Mouse (Mus musculus) limb, embryonic 15.5 days (tissue): ENCODE measurements around the gene Plcb3. TPM values are rescaled to one million over a fixed set of nuclear protein-coding genes. Genes with fewer than 3 reads are reported as not detected.

Source experiments
- ATAC-seq: fragments of 200-750 bp; cut with Nextera tagmentation; 2 replicates; pipeline ENCODE4 v1.8.0; 2017; ENCODE audit warnings: low read depth, moderate TSS enrichment; ENCODE audit not compliant: insufficient number of reproducible peaks, low FRiP score, low TSS enrichment
- H3K27ac ChIP-seq: fragments of 300-500 bp; sonication (generic); 2 replicates; pipeline ENCODE4 v1.5.1; 2015; ENCODE audit warnings: moderate library complexity, mild to moderate bottlenecking, inconsistent platforms
- H3K27me3 ChIP-seq: fragments of 300-500 bp; sonication (generic); 2 replicates; pipeline ENCODE4 v1.6.1; 2015; ENCODE audit warnings: inconsistent platforms
- H3K36me3 ChIP-seq: fragments of 300-500 bp; sonication (generic); 2 replicates; pipeline ENCODE4 v1.6.1; 2015; ENCODE audit warnings: inconsistent platforms
- H3K4me1 ChIP-seq: fragments of 300-500 bp; sonication (generic); 2 replicates; pipeline ENCODE4 v1.6.1; 2015; ENCODE audit warnings: inconsistent platforms
- H3K4me2 ChIP-seq: fragments of 300-500 bp; sonication (generic); 2 replicates; pipeline ENCODE4 v1.6.1; 2015; ENCODE audit warnings: mild to moderate bottlenecking, inconsistent platforms
- H3K4me3 ChIP-seq: fragments of 300-500 bp; sonication (generic); 2 replicates; pipeline ENCODE4 v1.5.1; 2015; ENCODE audit warnings: mild to moderate bottlenecking, inconsistent platforms
- H3K9ac ChIP-seq: fragments of 300-500 bp; sonication (generic); 2 replicates; pipeline ENCODE4 v1.6.1; 2015; ENCODE audit warnings: inconsistent platforms
- H3K9me3 ChIP-seq: fragments of 300-500 bp; sonication (generic); 2 replicates; pipeline ENCODE4 v1.6.1; 2016; ENCODE audit warnings: inconsistent platforms
- WGBS: fragments of 180-500 bp; shearing (Covaris S2); methylation state at CpG from one replicate; pipeline ENCODE4 v1.1.7; 2015; 5-methylcytosine and 5-hydroxymethylcytosine counted together
- polyA plus RNA-seq: library from polyadenylated mRNA; unstranded; fragments of >200 nt; fragmentation: Nextera tagmentation; extraction: Ambion mirVana; gene quantifications from 2 replicates; pipeline ENCODE4 v1.2.1, GENCODE M21; 2015

Plcb3 gene
- polyA plus RNA-seq, 1 experiment from 2014 or later = 50.5 TPM

DNA sequence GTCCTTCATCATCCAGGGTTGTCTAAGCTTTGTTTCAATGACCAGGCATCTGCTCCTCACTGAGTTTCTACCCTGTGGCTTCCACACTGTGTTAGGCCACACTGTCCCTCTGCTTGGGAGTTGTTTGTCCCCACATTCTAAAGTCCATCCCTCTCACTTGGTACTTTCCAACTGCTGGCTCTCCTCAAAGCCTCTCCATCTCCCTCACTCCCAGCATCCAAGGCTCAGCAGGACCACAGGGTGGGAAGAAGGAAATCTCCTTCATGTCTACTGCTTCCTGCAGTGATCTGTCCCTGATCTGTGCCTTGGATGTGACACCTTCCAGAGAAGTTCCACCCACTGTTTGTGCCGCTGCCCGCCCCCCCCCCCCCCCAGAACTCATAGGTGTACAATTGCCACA, 45.3 kb downstream of the Plcb3 start:
- ATAC-seq = no peak
- Histone ChIP-seq H3K4me1 (peaks cover 24% of the 10 kb centered on the region), H3K27ac (no peak overlapping the region), H3K27me3 (peaks cover 95% of the 10 kb centered on the region), H3K4me3 (no peak overlapping the region), H3K36me3 (no peaks in the 10 kb centered on the region), H3K4me2 (no peak overlapping the region), H3K9ac (no peak overlapping the region), H3K9me3 (no peaks in the 10 kb centered on the region)
- WGBS = 17% methylated on average over 2 of the region's 2 CpGs

DNA sequence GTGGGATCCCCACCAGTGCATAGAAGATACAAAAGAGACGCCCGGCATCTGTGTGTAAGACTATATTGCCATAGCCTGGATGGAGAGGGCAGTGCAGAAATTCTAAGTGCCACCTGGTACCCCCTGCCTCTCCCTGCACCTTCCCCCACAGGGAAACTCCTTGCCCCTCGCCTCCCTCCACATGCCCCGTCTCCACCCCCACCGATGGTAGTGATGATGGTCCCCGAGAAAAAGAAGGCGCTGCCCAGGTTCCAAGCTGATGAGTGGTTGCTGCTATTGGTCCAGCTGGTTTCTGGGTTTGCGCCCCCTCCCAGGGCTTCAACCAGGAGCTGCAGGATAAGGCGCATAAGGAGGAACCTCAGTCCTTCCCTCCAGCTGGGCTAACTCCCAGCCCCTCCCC, 48.2 kb downstream of the Plcb3 start:
- no peak for ATAC-seq
- no peaks in the 10 kb centered on the region for H3K36me3 ChIP-seq
- WGBS = 13% methylated on average over 9 of the region's 9 CpGs
- H3K9ac ChIP-seq = no peak overlapping the region
- H3K4me2 ChIP-seq = 0 out of 2 replicates have a peak overlapping the region, but pooled peaks have one; percentile 32
- peak overlapping the region; percentile 19 for H3K4me3 ChIP-seq
- no peak overlapping the region for H3K27ac ChIP-seq
- peaks cover 94% of the 10 kb centered on the region for H3K27me3 ChIP-seq
- H3K4me1 ChIP-seq = peaks cover 25% of the 10 kb centered on the region
- H3K9me3 ChIP-seq = no peaks in the 10 kb centered on the region

DNA sequence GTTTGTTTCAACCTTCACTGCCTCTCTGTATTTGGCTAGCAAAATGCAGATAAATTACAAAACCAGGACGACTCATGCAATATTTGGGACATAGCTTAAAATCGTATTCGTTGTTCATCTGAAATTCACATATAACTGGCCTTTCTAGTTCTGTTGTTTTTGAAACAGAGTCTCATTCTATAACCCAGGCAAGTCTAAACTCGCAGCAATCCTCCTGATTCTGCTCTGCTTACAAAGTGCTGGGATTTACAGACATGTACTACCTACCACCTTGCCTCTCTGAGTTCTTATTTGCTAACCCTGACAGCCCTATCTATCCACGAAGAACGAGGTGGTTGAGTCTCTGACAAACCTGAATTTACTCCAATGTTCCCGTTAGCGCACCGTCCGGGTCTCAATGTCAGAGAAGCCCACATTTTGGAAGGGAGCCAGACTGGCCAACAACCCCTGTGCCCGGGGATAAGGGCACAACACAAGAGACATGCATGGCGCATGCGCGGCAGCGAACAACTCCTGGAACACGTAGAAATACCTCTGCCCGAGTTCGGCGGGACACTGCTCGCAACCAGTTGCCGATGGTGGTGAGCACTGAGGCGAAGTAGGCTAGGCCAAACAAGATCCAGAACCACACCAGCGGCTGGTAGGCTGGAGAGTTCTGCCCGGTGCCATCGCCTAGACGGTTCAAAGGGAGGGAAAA, 49.6 kb downstream of the Plcb3 start:
- 13% methylated on average over 26 of the region's 26 CpGs for WGBS
- no peak for ATAC-seq
- H3K27me3 ChIP-seq = peaks cover 87% of the 10 kb centered on the region
- no peaks in the 10 kb centered on the region for H3K9me3 ChIP-seq
- no peaks in the 10 kb centered on the region for H3K36me3 ChIP-seq
- H3K4me1 ChIP-seq = peaks cover 32% of the 10 kb centered on the region
- H3K9ac ChIP-seq = no peak overlapping the region
- peak overlapping the region; percentile 65 for H3K27ac ChIP-seq
- H3K4me2 ChIP-seq = peak overlapping the region; percentile 32
- peak overlapping the region; percentile 19 for H3K4me3 ChIP-seq

DNA sequence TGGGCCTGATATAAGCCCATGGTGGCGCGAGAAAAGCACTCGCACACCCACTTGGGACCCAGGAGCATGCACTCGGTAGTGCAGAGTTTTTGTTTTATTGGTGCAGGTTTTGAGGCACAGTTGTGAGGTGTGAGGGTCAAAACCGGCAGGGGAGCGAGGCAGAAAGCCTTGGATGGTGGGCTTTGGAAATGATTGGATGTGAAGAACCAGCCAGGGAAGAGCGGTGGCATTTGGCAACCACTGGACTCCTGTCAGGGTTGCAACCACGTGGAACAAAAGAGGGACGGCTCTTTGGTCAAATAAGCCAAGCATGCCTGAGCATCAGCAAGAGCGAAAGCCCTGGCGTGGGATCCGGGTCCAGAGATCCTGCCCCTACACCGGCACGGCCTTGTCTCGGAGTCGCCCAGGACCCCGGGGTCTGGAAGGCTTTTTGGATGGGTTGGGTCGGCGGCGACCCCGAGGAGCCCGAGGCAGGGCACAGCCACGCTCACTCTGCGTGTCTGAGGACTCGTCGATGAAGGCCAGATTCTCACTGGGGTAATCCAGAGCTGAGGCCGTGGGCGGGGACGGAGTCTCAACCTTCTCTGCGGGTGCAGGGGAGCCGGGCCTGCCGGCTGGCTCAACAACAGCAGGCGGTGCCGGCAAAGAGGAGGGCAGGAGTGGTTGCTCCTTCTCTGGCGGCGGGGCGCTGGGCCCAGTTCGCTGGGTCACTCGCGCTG, 50.5 kb downstream of the Plcb3 start:
- peak overlapping the region; percentile 43 for H3K4me2 ChIP-seq
- H3K4me1 ChIP-seq = peaks cover 35% of the 10 kb centered on the region
- no peaks in the 10 kb centered on the region for H3K9me3 ChIP-seq
- ATAC-seq = no peak
- 13% methylated on average over 39 of the region's 40 CpGs for WGBS
- peak overlapping the region; percentile 28 for H3K4me3 ChIP-seq
- H3K36me3 ChIP-seq = no peaks in the 10 kb centered on the region
- peak overlapping the region; percentile 65 for H3K27ac ChIP-seq
- H3K9ac ChIP-seq = no peak overlapping the region
- peaks cover 78% of the 10 kb centered on the region for H3K27me3 ChIP-seq

DNA sequence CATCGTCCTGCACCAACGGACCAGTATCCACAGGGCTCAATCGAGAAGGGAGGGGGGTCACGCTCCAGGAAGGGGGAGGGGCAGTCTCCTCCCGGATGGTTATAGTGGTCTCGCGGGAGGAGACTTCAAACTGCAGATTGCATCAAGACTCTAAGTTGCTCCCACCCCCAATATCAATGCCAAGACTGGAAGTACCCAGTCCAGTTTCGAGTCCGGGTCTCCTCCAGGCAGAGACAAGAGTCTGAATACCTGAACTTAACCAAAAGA, 51.0 kb downstream of the Plcb3 start, which contains the start of gene Catsperz:
TSS of gene Catsperz (minus strand) at position 74 of the 267 bp plus-strand sequence.
- H3K4me3 ChIP-seq = peak within 1 kb of the TSS; percentile 28
- H3K27me3 ChIP-seq = peaks cover 73% of the 10 kb centered on the region
- WGBS = 3% methylated on average over 9 of the region's 9 CpGs
- H3K27ac ChIP-seq = peak within 1 kb of the TSS; percentile 65
- H3K4me2 ChIP-seq = peak within 1 kb of the TSS; percentile 43
- H3K9ac ChIP-seq = no peak within 1 kb of the TSS
- ATAC-seq = no peak
- no peaks in the 10 kb centered on the region for H3K9me3 ChIP-seq
- H3K36me3 ChIP-seq = no peaks in the 10 kb centered on the region
- peaks cover 40% of the 10 kb centered on the region for H3K4me1 ChIP-seq

DNA sequence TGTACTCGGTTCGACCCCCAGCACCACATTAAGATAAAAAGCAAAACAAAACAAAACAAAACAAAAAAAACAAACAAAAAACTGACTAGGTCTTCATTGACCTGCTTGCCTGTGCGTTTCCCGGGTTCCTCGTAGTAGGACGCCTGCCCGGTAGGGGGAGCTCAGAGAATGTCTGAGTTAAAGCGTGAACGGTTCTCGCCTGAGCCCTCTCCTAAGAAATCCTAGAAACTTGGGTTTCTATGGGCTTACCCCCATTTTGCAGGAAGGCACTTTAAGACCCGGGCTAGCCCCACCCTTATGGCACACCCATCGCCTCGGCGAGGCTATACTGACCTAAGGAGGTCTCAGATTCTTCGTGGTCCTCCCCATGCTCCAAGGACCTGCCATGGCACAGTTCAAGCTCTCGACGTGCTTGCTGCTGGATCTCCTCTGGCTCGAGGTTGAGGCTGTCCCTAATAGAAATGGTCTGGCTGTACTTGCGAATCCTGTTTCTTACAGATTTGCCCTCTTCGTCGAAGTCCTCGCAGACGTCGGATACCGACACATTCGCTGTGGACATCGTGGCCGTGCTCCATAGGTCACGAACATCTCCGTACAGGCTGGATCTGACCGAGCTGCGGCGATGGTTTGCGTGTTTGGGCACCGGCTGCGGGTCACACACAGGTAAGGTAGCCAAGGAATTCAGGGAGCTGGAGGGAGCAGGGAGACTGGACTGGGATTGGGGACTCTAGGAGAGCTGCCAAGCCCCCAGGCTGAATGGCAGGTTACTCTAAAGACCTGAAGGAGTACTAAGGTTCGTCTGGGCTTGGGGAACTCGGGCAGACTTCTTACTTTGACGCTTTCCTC, 51.6 kb downstream of the Plcb3 start:
- Histone ChIP-seq H3K4me3 (peak overlapping the region; percentile 28), H3K27me3 (peaks cover 69% of the 10 kb centered on the region), H3K4me2 (peak overlapping the region; percentile 43), H3K4me1 (peaks cover 44% of the 10 kb centered on the region), H3K27ac (no peak overlapping the region), H3K9me3 (no peaks in the 10 kb centered on the region), H3K9ac (no peak overlapping the region), H3K36me3 (no peaks in the 10 kb centered on the region)
- ATAC-seq = no peak
- 4% methylated on average over 39 of the region's 39 CpGs for WGBS

DNA sequence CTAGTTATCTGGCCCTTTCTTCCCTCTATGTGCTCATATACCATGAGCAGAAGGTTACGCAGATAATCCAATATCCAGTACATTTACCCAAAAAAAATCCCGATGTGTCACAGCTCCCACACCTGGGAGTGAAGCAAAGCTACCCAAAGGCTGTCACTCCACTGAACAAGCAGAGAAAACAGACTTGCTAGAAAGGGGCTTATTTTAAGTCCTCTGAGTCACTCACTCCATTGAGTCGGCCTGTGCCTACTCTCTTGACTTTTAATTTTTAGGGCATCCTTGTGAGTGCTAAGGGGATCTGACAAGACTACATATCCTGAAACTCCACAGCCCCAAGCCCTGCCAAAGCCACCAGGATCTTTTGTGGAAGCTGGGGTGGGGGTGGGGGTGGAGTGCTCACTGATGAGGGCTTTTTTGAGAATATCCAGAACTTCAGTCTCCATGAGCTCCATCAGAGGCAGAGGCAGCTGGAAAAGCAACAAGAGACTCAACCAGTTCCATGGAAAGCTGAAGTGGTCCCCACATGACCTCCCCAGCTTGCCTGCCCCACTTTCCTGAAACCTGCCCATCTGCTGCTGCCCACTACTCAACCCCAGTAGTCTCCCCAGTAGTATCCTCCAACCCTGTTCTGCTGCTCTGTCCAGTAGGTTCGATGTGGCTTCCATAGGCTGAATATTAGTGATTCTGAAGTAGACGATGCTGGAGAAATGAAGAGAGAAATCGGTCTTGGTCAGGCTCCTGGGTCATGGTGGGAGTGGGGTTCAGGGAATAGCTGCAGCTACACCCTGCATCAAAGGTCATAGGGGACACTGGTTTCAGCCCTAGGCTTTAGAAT, 53.2 kb downstream of the Plcb3 start:
- no peak for ATAC-seq
- Histone ChIP-seq H3K27me3 (peaks cover 56% of the 10 kb centered on the region), H3K4me2 (peak overlapping the region; percentile 89; the same call in 1 of the 2 replicates), H3K4me1 (peaks cover 43% of the 10 kb centered on the region), H3K9ac (no peak overlapping the region), H3K9me3 (no peaks in the 10 kb centered on the region), H3K27ac (no peak overlapping the region), H3K4me3 (peak overlapping the region; percentile 86; the same call in 1 of the 2 replicates), H3K36me3 (peaks cover 8% of the 10 kb centered on the region; the same call in 1 of the 2 replicates)
- WGBS = 67% methylated on average over 6 of the region's 6 CpGs

DNA sequence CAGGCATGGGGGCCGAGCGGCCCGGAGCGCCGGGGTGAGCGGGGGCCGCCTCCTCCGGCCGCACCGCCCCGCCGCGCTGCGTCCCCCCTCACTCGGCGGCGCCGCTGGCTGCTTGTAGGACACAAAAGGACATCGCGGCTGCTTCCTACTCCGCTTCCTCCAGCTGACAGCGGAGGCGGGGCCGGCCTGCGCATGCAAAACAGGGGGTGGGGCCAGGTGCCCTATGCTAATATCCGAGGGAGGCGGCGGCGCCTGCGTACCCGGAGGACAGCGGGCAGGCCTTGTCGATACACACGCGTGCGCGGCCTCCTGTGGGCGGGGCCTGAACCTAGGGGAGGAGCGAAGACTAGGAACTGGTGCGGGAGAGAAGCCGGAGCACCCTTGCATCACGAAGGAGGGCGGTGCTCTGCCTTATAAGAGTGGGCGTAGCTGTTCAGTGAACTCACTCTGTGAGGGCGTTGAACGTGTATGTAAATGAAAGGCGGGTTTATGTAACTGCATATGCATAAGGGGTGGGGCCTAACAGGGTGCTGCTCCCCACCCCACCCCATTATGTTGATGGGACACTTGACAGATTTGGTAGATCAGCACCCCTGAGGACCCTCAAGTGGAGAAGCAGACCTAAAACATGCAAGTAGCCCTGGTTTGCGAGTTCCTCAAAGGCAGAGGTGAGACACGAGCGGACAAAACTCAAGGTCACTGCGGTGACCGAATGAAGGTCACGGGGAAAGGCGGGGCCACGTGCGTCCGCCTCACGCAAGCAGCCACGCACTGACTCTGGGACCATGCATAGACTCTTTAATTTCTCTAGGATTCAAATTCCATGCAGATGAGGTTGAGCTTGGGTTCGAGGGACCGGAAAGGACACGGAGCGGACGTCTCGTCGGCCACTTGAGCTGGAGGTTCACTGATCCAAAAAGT, 54.4 kb downstream of the Plcb3 start, which contains the start of gene Esrra:
TSS of gene Esrra (minus strand) at position 167 of the 921 bp plus-strand sequence.
- WGBS = under 1% methylated on average over 58 of the region's 66 CpGs

DNA sequence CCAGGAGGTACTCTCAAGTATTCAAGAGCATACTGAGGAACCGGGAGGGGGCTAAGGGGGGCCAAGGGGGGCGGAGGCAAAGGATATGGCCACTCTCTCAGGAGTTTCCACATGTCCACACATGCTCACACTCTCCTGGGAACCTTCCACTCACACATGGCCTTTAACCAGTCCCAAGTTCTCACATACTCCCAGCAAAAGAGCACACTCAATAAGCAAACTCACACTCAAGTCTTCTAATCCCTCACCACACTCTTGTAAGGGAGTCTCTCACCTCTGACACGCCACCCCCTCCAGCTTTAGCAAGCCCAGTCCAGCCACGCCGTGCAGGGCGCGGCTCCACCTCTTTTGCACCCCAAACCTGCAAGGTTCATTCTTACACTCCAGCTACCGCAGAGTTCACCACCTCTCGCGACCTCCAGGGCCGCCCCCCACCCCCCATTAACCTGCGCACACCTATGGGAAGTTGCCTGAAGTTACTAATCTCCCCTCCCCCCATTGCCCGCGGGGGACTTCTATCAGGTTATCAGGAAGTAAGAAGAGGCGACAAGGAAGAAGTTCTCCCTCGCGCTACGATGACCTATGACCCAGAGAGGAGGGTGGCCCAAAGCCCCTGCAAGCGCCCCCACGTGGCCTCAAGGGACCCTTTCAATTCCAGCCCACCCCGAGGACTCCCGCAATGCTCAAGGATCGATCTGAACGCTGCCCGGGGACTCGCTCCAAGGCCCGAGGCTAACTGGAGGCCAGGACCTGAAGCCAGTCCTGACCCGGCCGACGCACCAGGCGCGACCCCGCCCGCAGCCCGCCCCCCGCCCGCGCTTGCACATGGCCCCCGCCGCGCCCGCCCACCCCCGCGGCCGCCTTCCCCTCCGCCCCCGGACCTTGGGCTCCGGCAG, 55.3 kb downstream of the Plcb3 start:
- Histone ChIP-seq H3K4me3 (peak overlapping the region; percentile 86), H3K36me3 (peaks cover 10% of the 10 kb centered on the region; the same call in 1 of the 2 replicates), H3K9me3 (no peaks in the 10 kb centered on the region), H3K27ac (peak overlapping the region; percentile 78), H3K9ac (peak overlapping the region; percentile 69), H3K27me3 (peaks cover 35% of the 10 kb centered on the region), H3K4me1 (peaks cover 35% of the 10 kb centered on the region), H3K4me2 (peak overlapping the region; percentile 89)
- WGBS = 1% methylated on average over 39 of the region's 48 CpGs
- peak; percentile 26 for ATAC-seq

More for the DNA sequence above, 54.4 kb downstream of the Plcb3 start, which contains the start of gene Esrra:
- H3K4me1 ChIP-seq = peaks cover 39% of the 10 kb centered on the region
- no peaks in the 10 kb centered on the region for H3K9me3 ChIP-seq
- H3K4me2 ChIP-seq = peak within 1 kb of the TSS; percentile 89
- H3K27me3 ChIP-seq = peaks cover 44% of the 10 kb centered on the region
- peak within 1 kb of the TSS; percentile 69 for H3K9ac ChIP-seq
- peaks cover 8% of the 10 kb centered on the region; the same call in 1 of the 2 replicates for H3K36me3 ChIP-seq
- H3K27ac ChIP-seq = peak within 1 kb of the TSS; percentile 78
- ATAC-seq = peak; percentile 96
- peak within 1 kb of the TSS; percentile 86 for H3K4me3 ChIP-seq
